Mouse (Mus musculus) heart, postnatal 0 days (tissue): Measurements from ENCODE around the gene Vamp1.

Experiments used
- CTCF ChIP-seq: IDR thresholded peaks from 2 replicates; pipeline ENCODE4 v1.5.1; 2016; ENCODE audit warnings: antibody characterized with exemption, control low read depth, low read depth
- EP300 ChIP-seq: IDR thresholded peaks from 2 replicates; pipeline ENCODE4 v1.6.1; 2016; ENCODE audit warnings: antibody characterized with exemption, low read depth

GRCm38 (mm10) chr6:125253863-125254715 is 38.7 kb downstream of the Vamp1 start:
- TF ChIP-seq CTCF (no peak), EP300 (no peak)
